Mouse (Mus musculus) hindbrain, embryonic 10.5 days (tissue): ENCODE data around the gene Hcrt. TPM values are rescaled to one million over a fixed set of nuclear protein-coding genes. Genes with fewer than 3 reads are reported as not detected.
"Not testable (repeated sequence)": the region's sequence is repeated elsewhere in the genome, so short reads cannot be mapped to it uniquely, and the experiment has no call there.

ENCODE experiments used
- DNase-seq: peaks from one replicate; pipeline ENCODE4 v3.0.0-alpha.2; 2017; ENCODE audit warnings: low spot score
- H3K27ac ChIP-seq: fragments of 300-500 bp; sonication (generic); 2 replicates; pipeline ENCODE4 v1.5.1; 2016; ENCODE audit warnings: mild to moderate bottlenecking, moderate library complexity
- H3K27me3 ChIP-seq: fragments of 300-500 bp; sonication (generic); 2 replicates; pipeline ENCODE4 v1.6.1; 2016; ENCODE audit warnings: mild to moderate bottlenecking; ENCODE audit not compliant: poor library complexity, insufficient read depth, severe bottlenecking
- H3K36me3 ChIP-seq: fragments of 300-500 bp; sonication (generic); 2 replicates; pipeline ENCODE4 v1.6.1; 2016; ENCODE audit warnings: mild to moderate bottlenecking, moderate library complexity
- H3K4me1 ChIP-seq: fragments of 300-500 bp; sonication (generic); replicated peaks from 2 replicates; pipeline ENCODE4 v1.6.1; 2016; ENCODE audit warnings: mild to moderate bottlenecking
- H3K4me3 ChIP-seq: fragments of 300-500 bp; sonication (generic); 2 replicates; pipeline ENCODE4 v1.5.1; 2016; ENCODE audit warnings: mild to moderate bottlenecking, moderate library complexity
- H3K9me3 ChIP-seq: fragments of 300-500 bp; sonication (generic); 2 replicates; pipeline ENCODE4 v1.6.1; 2016; ENCODE audit warnings: mild to moderate bottlenecking, moderate library complexity
- WGBS: fragments of 180-500 bp; shearing (Covaris S2); methylation state at CpG from one replicate; pipeline ENCODE4 v1.1.7; 2016; 5-methylcytosine and 5-hydroxymethylcytosine counted together
- polyA plus RNA-seq: library from polyadenylated mRNA; unstranded; fragments of >200 nt; fragmentation: Nextera tagmentation; extraction: Ambion mirVana; gene quantifications from 2 replicates; pipeline ENCODE4 v1.2.1, GENCODE M21; 2016

The Hcrt gene
- not detected in 2 replicates for polyA plus RNA-seq

DNA sequence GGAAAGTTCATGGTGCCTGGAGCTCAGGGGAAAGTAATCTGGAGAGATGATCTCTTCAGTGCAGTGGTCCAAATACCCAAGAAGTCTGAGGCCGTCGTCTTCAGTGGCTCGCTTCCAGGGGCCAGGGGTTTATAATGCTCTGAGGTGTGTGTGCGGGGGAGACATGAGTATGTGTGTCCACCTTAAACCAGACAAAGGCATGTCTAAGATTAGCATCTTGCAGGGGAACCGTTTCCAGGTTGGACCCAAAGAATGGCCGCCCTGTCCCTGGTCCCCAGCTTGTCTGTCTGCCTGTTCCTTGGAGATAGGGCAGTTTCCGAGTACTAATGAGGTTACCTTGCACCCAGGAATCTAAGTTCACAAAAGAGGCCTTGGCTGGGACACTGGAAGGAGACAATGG, at the start of gene Hcrt:
Hcrt (minus strand) TSS at position 101 of the 400 bp plus-strand sequence.
- H3K9me3 ChIP-seq, result no peaks in the 10 kb centered on the region
- no peak for DNase-seq
- WGBS, result 88% methylated on average over 7 of the region's 7 CpGs
- H3K4me1 ChIP-seq, result peaks cover 30% of the 10 kb centered on the region
- H3K27ac ChIP-seq, result peak within 1 kb of the TSS; percentile 76
- H3K4me3 ChIP-seq, result peak within 1 kb of the TSS; percentile 57
- peaks cover 51% of the 10 kb centered on the region for H3K27me3 ChIP-seq
- H3K36me3 ChIP-seq, result no peaks in the 10 kb centered on the region

- Histone ChIP-seq H3K9me3 (peaks cover 6% of the 10 kb centered on the region; the same call in 1 of the 2 replicates), H3K27me3 (no peaks in the 10 kb centered on the region), H3K4me3 (no peak overlapping the region), H3K4me1 (0 out of 2 replicates have a peak, but pooled peaks cover 9% of the 10 kb centered on the region), H3K36me3 (peaks cover 6% of the 10 kb centered on the region; the same call in 1 of the 2 replicates), H3K27ac (no peak overlapping the region; the same call in 1 of the 2 replicates)
- DNase-seq, result no peak
- WGBS, result 95% methylated on average over 2 of the region's 2 CpGs
Observed at GRCm38 (mm10) chr11:100811132-100811531, 48.4 kb upstream of the Hcrt start.

GRCm38 (mm10) chr11:100810516-100810915, 47.8 kb upstream of the Hcrt start:
- peaks cover 6% of the 10 kb centered on the region; the same call in 1 of the 2 replicates for H3K9me3 ChIP-seq
- DNase-seq, result peak; percentile 17
- no peaks in the 10 kb centered on the region for H3K27me3 ChIP-seq
- WGBS, result 73% methylated on average over 9 of the region's 9 CpGs
- no peak overlapping the region for H3K4me3 ChIP-seq
- 0 out of 2 replicates have a peak, but pooled peaks cover 4% of the 10 kb centered on the region for H3K4me1 ChIP-seq
- peaks cover 6% of the 10 kb centered on the region; the same call in 1 of the 2 replicates for H3K36me3 ChIP-seq
- H3K27ac ChIP-seq, result no peak overlapping the region

DNA sequence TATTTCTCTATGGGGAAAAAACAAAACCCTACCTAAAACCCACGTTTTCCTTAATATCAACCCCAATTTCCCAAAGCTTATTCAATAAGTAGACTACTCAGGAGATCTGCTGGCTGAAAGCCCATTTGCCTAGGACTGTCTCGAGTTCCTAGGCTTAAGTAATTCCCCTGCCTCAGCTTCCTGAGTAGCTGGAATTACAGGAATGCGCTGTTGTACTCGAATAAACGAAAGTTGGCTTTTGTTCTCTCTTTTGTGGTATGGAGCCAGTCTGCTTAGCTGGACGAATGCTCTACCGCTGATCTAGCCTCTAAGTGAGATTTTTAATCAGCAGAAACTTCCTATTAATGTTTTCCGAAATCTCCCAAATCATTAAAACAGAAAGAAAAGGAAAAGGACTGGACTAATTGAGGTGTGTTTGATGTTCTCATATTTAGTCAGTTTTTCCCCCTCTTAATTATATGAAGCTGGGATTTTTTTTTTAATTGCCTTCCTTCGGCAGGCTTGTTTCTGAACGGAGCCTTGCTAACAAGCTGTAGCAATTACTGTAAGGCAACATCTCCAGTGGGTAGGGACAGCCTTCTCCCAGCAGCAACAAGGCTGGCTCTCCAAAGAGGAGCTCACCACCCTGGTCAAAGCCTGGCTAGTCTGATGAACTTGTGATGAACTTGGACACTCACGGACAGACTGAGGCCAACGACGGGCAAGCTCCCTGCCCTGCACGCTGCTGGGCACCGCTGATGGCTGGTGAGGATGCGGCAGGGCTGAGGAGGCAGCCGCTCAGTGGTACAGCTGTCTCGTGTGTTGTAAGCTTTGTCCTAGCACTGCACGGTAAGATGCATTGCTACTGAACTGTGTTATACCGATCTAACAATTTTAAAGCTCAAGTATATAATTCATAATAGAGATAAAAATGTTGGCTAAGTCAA, 43.9 kb upstream of the Hcrt start:
- no peak for DNase-seq
- Histone ChIP-seq H3K36me3 (peaks cover 39% of the 10 kb centered on the region), H3K27me3 (no peaks in the 10 kb centered on the region), H3K4me1 (0 out of 2 replicates have a peak, but pooled peaks cover 4% of the 10 kb centered on the region), H3K9me3 (peaks cover 9% of the 10 kb centered on the region; the same call in 1 of the 2 replicates), H3K4me3 (no peak overlapping the region), H3K27ac (0 out of 2 replicates have a peak overlapping the region, but pooled peaks have one; percentile 2)
- WGBS, result 82% methylated on average over 20 of the region's 20 CpGs

DNA sequence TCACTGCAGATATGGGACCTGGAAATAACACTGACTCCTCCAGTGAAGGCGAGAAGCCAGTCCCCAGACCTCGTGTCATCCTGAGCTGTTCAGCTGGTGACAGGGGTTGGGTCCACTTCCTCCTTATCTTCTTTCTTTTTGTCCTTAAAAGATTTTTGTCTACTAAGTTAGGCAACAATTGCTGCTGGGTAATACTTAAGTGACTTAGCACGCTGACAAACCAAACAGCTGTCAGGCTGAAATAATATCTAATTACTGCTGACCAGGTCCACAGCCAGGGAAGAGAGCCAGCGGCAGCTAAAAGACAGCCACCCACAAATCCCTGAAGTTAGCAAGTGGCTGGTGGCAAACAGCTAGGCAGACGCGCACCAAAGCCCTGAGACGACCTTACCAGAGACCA, 42.8 kb upstream of the Hcrt start:
- no peak overlapping the region for H3K27ac ChIP-seq
- DNase-seq, result no peak
- H3K4me3 ChIP-seq, result no peak overlapping the region
- H3K36me3 ChIP-seq, result peaks cover 43% of the 10 kb centered on the region
- H3K27me3 ChIP-seq, result no peaks in the 10 kb centered on the region
- 87% methylated on average over 7 of the region's 7 CpGs for WGBS
- H3K9me3 ChIP-seq, result 0 out of 2 replicates have a peak, but pooled peaks cover 3% of the 10 kb centered on the region
- H3K4me1 ChIP-seq, result 0 out of 2 replicates have a peak, but pooled peaks cover 4% of the 10 kb centered on the region

GRCm38 (mm10) chr11:100804409-100804808, 41.7 kb upstream of the Hcrt start:
- WGBS, result 94% methylated on average over 10 of the region's 10 CpGs
- Histone ChIP-seq H3K27ac (no peak overlapping the region), H3K36me3 (peaks cover 53% of the 10 kb centered on the region), H3K4me3 (no peak overlapping the region), H3K4me1 (0 out of 2 replicates have a peak, but pooled peaks cover 4% of the 10 kb centered on the region), H3K9me3 (0 out of 2 replicates have a peak, but pooled peaks cover 3% of the 10 kb centered on the region), H3K27me3 (no peaks in the 10 kb centered on the region)
- no peak for DNase-seq

DNA sequence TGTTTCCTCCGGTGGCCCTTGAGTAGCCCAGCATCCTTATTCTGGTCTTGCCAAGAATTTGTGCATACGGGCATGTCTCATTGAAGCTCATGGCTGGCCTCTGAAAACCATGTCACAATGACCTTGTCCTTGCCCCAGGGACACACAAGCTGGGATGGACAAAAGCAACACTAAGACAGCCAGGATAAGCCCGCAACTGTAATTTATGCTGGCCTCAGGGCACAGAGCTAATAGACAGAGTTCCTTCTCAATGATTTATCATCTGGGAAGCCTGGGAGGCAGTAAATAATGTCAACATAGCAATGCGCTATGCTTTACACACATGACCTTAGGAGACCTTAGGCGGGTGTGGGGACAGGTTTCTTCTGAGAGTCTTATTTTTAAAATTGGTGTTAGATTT, 36.7 kb upstream of the Hcrt start:
- H3K27ac ChIP-seq, result no peak overlapping the region

DNA sequence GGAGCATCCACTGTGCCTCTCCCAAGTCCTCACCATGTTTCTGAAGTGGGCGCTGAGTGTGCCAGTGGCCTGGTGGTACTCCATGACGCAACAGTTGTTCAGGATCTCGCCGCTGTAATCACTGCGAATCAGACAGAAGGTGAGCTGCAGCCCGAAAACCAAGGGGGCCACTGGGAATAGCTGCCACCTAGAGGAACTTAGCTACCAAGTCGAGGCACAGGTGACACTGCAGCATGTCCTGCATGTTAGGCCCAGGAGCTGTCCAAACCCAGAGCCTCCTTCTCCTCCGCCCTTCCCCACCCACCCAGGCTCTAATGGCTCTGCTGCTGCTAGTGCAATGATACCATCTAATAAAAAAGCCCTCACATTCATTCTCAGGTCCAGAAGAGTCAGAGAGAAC, 33.9 kb upstream of the Hcrt start:
- Histone ChIP-seq H3K9me3 (no peaks in the 10 kb centered on the region), H3K4me1 (no peaks in the 10 kb centered on the region), H3K36me3 (peaks cover 29% of the 10 kb centered on the region), H3K27ac (no peak overlapping the region), H3K4me3 (no peak overlapping the region), H3K27me3 (no peaks in the 10 kb centered on the region)
- no peak for DNase-seq
- WGBS, result 63% methylated on average over 8 of the region's 8 CpGs

More for the DNA sequence above, 36.7 kb upstream of the Hcrt start:
- 0 out of 2 replicates have a peak, but pooled peaks cover 3% of the 10 kb centered on the region for H3K9me3 ChIP-seq
- 80% methylated on average over 5 of the region's 5 CpGs for WGBS
- peaks cover 55% of the 10 kb centered on the region for H3K36me3 ChIP-seq
- no peak for DNase-seq
- H3K4me1 ChIP-seq, result no peaks in the 10 kb centered on the region
- H3K27me3 ChIP-seq, result no peaks in the 10 kb centered on the region
- H3K4me3 ChIP-seq, result no peak overlapping the region

DNA sequence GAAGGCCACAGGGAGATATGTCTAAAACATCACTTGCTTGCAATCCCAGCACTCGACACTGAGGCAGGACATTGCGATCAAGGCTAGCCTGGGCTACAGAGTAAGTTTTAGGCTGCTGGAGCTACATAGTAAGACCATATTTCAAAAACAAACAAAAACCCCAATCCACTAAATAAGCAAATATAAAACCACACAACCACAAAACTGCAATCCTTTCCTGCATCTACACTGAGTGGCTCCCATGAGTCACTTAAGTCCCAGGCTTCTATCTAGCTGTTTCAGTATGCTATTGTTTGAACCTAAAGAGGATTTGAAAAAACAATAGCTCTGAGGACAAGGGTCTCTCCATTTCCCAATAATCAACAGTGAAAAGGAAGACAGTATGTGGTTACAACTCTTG, 32.7 kb upstream of the Hcrt start:
- Histone ChIP-seq H3K9me3 (no peaks in the 10 kb centered on the region), H3K4me1 (no peaks in the 10 kb centered on the region), H3K27ac (no peak overlapping the region), H3K36me3 (peaks cover 21% of the 10 kb centered on the region), H3K4me3 (no peak overlapping the region), H3K27me3 (no peaks in the 10 kb centered on the region)
- DNase-seq, result no peak
- 97% methylated on average over 2 of the region's 2 CpGs for WGBS

- DNase-seq, result no peak
- H3K36me3 ChIP-seq, result peaks cover 24% of the 10 kb centered on the region
- H3K9me3 ChIP-seq, result no peaks in the 10 kb centered on the region
- H3K4me3 ChIP-seq, result no peak overlapping the region
- no peaks in the 10 kb centered on the region for H3K27me3 ChIP-seq
- peaks cover 13% of the 10 kb centered on the region for H3K4me1 ChIP-seq
- 79% methylated on average over 2 of the region's 2 CpGs for WGBS
- no peak overlapping the region for H3K27ac ChIP-seq
Observed at GRCm38 (mm10) chr11:100791457-100792049, 28.8 kb upstream of the Hcrt start.

GRCm38 (mm10) chr11:100790644-100791043, 27.9 kb upstream of the Hcrt start:
- H3K27me3 ChIP-seq, H3K27ac ChIP-seq, H3K4me3 ChIP-seq, DNase-seq, H3K9me3 ChIP-seq: not testable (repeated sequence)
- H3K4me1 ChIP-seq, result peaks cover 17% of the 10 kb centered on the region
- H3K36me3 ChIP-seq, result peaks cover 22% of the 10 kb centered on the region
- WGBS, result 85% methylated on average over 9 of the region's 9 CpGs

- 88% methylated on average over 3 of the region's 3 CpGs for WGBS
- H3K4me1 ChIP-seq, result peaks cover 17% of the 10 kb centered on the region
- no peak overlapping the region for H3K27ac ChIP-seq
- H3K27me3 ChIP-seq, result no peaks in the 10 kb centered on the region
- H3K4me3 ChIP-seq, result no peak overlapping the region
- H3K9me3 ChIP-seq, result no peaks in the 10 kb centered on the region
- DNase-seq, result no peak
- H3K36me3 ChIP-seq, result peaks cover 22% of the 10 kb centered on the region
Observed at GRCm38 (mm10) chr11:100789702-100790101, 27.0 kb upstream of the Hcrt start.

DNA sequence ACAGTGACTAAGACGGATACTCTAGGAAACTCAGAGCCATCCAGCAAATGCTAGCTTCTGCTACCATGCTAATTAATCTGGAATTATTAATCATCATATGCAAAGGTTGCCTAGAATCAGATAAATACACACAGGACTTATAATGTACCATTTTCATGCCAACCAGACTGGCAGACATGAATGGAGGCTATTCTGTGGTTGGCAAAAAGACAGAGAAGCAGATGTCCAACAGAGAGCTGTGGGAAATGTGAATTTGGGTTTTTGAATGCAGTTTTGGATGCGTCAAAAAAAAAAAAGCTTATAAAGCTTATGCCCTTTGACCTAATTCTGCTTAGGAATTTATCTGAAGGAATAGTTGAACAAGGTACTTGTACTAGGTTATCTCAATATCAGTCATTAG, 23.0 kb upstream of the Hcrt start:
- Histone ChIP-seq H3K4me1 (peaks cover 21% of the 10 kb centered on the region), H3K36me3 (peaks cover 43% of the 10 kb centered on the region), H3K9me3 (no peaks in the 10 kb centered on the region), H3K4me3 (no peak overlapping the region), H3K27ac (no peak overlapping the region), H3K27me3 (no peaks in the 10 kb centered on the region)
- 94% methylated on average over 2 of the region's 2 CpGs for WGBS
- DNase-seq, result no peak
